Mouse (Mus musculus): ENCODE results near the gene Nrgn.
A peak's percentile ranks its signal among the peaks of the same experiment; 100 is the strongest.

Nrgn gene

GRCm38 (mm10) chr9:37552536-37553293 lies at the start of gene Nrgn:
Gene Nrgn (minus strand): TSS chr9:37552904.
- DNase-seq (ENCODE audit: low spot score): peak; percentile 90

DNA sequence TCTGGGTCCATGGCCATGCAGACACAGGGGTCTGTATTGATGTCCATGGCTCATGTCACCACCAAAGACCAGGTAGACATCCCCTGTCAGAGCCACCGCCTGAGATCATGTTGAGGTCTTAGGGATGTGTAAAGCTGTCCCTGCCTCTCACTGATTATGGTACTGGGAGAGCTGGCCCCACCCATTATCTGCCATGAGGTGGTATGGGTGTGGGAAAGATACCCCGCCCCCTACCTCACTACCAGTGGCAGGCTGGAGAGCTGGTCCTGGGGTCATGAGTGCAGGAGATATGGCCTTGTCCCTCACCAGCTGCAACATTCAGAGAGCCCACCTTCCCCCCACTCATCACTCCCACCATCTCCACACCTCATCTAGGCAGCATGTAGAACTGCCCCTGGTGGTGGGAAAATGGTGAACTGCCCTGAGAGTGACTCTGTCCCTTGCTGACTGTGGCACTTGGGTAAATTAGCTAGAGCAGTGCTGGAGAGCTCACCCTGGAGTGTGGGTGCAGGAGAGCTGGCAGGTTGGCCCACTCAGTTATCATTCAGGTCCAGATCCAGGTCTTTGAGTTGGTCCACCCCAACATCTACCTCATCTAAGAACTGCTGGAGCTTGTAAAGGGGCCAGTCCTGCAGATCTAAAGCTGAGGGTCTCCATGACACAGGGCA lies 48.0 kb upstream of the Nrgn start:
- DNase-seq (ENCODE audit: low spot score): no peak

DNA sequence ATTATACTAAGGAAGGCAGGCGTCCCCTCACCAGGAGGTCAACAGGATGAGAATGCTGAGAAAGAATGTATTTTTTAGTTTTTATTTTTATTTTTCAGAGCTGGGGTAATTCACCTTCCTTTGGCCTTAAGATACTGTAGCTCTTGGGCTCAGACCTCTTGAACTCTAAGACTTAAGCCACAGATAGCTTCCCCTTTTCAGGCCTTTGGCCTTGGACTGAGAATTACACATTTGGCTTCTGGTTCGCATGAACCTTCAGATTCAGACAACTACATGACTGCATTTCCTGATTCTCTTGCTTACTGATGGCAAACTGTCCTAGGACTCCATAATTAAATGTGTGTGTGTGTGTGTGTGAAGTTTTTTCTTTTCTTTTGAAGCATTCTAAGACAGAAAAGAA lies 45.9 kb upstream of the Nrgn start:
- no peak for DNase-seq (ENCODE audit: low spot score)

DNA sequence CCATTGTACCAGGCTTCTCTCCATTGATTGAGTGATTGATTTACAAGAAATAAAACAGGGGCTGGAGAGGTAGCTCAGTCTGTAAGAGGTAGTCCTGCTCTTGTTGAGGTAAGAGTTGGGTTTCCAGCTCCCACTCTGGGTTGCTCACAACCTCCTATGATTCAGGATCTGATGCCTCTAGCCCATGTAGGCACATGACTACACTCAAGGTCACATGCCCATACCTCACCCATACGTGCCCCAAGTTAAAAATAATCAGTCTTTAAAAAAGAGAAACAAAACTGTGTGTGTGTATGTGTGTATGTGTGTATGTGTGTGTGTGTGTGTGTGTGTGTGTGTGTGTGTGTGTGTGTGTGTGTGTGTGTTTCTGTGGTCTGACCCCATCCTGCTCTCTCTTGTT lies 42.9 kb upstream of the Nrgn start:
- DNase-seq (ENCODE audit: low spot score): no peak

- no peak for DNase-seq (ENCODE audit: low spot score)
Measured at GRCm38 (mm10) chr9:37593690-37594089, 41.0 kb upstream of the Nrgn start.

GRCm38 (mm10) chr9:37592633-37593032 lies 39.9 kb upstream of the Nrgn start:
- no peak for DNase-seq (ENCODE audit: low spot score)

DNA sequence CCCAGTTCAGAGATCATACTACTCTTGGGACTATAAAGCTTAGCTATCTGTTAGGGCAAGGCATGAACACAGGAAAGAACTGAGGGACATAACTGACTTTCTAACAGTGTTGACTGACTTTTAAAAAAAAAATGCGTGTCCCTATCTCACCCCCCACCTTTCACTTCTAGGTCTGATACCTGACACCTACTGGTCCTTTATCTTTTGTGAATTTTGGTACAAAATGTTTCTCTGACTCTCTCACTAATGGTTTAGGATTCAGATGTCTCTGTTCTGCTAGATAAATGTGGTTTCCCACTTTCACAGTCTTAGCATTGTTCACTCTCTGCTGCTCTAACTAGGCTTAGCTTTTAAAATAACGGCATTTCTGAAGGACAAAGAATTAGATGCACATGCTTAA lies 39.3 kb upstream of the Nrgn start:
- no peak for DNase-seq (ENCODE audit: low spot score)

DNA sequence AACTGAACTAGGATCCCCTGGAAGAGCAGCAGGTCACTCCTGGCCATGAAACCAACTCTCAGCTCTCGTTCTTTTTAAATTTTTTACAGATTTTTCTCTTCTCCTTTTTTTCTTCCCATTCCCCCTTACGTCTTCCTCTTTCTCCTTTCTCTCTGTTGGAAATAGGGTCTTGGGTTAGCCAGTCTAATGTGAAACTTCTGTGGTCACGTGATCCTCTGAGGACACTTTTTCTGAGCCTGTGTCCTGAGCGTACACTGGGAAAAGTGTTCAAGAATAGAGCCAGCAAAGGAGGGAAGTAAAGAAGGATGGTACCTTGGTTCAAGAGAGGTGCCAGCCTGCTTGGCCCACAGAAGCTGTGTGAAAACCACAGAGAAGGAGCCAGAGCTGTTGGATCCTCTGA lies 37.7 kb upstream of the Nrgn start:
- no peak for DNase-seq (ENCODE audit: low spot score)

DNA sequence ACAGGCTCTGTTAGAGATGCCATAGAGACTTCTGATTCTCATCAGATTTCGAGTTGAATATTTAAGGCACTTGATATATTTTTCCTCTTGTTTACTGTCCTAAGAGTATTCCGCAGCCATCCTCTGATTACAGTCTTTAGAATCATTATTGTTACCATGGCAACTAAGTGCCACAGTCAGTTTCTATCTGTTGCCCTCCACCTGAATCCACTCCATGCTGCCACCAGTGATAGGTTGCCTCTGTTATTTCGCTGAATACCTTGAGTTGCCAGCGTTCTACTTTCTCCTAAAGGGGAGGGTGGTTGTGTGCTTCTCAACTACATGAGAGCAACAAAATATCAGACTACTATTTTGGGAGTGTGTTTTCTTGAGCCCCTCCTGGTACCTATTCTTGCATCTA lies 34.0 kb upstream of the Nrgn start:
- DNase-seq (ENCODE audit: low spot score): no peak

- DNase-seq (ENCODE audit: low spot score): no peak
Measured at GRCm38 (mm10) chr9:37583594-37583993, 30.9 kb upstream of the Nrgn start.

GRCm38 (mm10) chr9:37576436-37576930 lies 23.8 kb upstream of the Nrgn start:
- no peak for DNase-seq (ENCODE audit: low spot score)

DNA sequence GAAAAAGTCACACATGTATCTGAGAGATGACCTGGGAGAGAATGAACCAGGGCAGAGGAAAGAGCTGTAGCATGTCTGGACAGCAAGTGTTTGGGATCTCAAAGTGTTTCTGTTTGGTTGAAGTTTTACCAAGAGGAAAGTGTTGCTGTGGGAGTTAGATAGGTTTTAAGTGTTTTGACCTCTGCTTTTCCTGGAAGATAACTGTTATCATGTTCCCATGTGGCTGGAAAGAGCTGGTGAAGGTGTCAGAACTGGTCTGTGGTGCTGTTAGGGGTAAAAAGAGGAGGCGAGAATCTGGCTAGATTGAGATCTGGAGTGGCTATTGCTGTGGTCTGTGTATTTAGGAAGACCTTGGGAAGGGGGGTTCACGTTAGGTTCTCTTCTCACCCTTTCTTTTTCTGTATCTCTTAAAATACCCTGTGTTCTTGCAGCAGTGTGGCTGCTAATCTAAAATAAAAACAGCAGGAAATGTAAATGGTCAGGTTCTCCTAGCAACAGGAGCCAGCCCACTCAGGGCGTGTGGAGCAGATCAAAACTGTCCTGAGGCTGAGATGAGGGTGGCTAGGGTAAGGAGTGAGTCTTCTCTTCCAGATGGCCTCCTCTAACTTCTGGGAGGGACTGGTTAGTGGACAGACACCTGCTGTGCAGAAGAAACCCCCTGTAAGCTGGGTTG lies 19.6 kb upstream of the Nrgn start:
- DNase-seq (ENCODE audit: low spot score): no peak

GRCm38 (mm10) chr9:37569231-37569835 lies 16.6 kb upstream of the Nrgn start:
- no peak for DNase-seq (ENCODE audit: low spot score)

DNA sequence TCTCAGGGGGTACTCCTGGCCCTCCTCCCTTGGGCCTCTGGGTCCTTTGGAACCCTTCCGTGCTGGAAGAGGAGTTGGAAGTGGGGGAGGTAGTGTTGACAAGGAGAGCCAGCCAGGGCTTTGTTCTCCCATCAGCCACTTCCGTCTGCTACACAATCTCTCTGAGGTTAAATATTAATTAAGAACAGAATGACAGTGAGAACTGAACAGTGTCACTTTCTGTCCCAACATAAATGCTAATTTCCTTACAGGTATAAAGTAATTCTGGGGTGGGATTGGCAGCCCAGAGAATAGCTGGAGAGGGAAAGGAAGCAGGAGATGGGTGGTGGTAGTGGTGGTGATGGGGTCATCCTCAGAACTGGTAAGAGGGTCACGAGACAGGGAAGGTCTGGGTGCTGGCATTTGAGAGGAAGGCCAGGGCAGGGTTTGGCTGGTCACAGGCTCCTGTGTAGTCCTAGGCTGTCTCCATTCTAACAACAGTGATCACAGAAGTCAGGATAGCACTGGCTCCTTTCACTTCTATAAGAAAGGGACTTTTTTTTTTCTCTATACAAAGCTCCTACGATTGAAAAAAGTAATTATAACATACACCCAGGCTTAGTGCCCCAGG lies 16.0 kb upstream of the Nrgn start:
- DNase-seq (ENCODE audit: low spot score): no peak

DNA sequence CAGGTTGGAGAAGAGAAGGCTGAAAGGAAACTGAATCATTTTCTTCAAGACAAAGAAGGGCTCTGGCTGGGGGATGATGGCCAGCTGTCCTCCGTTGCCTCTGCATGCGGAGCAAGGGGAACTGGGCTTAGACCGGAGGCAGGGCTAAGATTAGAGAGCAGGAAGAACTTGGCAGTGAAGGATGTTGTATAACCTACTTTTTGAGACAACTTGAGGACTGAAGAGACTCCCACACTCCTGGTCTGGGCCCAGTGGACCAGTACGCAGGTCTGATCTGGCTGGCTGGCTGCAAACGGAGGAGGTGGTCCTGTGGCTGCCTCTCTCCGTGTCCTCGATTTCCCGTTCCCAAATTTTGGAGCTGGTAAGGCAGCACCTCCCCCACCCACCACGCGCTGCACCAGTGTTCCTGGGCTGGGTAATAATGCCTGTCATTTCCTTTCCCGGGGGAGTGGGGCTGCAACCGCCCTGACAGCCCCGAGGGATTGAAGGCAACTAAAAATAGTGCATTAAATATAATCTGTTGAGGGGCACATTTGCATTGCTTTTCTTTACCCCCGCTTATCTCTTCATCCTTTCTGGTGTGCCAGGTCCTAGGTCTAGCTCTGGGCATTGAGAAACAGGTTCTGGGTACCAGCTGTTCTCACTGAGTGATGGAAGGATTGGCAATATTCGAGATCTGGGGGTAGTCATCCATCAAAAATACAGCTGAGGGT lies 15.3 kb upstream of the Nrgn start:
- no peak for DNase-seq (ENCODE audit: low spot score)

DNA sequence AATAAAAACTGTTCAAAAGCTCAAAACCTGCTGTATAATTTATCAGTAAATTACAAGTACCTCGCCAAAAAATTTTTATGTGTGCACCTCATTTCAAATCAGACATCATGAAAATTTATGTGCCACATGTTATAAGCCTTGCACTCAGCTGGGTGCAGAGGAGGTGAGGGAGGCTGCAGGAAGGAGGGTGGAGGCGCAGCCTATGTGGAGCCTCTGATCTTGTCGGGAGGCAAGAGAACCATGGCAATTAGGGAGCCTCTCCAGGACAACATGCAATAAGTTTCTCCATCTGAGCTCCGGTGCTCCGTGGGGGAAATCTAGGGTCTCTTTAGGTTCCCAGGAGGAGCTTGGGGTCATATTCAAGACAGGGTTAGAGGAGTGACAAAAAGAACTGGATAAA lies 14.8 kb upstream of the Nrgn start:
- no peak for DNase-seq (ENCODE audit: low spot score)

GRCm38 (mm10) chr9:37567019-37567418 lies 14.3 kb upstream of the Nrgn start:
- DNase-seq (ENCODE audit: low spot score): no peak

- no peak for DNase-seq (ENCODE audit: low spot score)
Measured at GRCm38 (mm10) chr9:37563805-37564204, 11.1 kb upstream of the Nrgn start.

DNA sequence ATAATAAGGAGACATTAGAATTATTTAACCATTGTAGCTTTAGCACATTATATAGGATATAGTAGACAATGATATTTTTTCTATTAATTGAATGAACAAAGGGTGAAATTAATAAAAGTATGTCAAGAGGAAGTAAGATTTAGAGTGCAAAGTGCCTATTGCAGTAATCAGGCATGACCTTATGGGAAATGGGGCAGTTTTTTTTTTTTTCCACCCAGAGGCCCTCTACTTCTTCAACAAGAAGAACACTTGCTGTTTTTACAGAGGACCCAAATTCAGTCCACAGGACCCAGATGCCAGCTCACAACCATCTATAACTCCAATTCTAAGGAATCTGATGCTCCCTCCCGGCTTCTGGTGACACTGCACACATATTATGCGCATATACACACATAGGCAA lies 7.9 kb upstream of the Nrgn start:
- no peak for DNase-seq (ENCODE audit: low spot score)

DNA sequence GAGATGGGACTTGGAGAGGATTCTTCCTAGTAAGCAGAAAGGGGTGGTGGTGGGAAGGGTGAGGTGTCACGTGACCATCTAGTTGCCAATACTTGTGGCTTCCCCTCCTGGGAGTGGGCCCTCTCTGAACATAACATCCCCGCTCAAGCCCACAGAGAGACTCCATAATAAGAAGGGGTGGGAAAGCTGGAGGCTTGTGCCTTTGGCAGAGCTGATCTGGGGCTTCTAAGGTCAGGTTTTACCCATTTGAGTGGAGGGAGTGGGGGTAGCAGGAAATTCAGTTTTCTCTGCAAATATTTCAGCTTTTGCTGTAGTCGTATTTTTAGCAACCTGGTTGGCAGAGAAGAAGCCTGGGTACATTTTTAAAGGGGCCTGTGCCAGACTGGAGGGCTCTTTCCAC lies 3.7 kb upstream of the Nrgn start:
- no peak for DNase-seq (ENCODE audit: low spot score)

Measured in lung, postnatal 25 days (tissue).